Mouse (Mus musculus): ENCODE results near the gene Qrich1. TPM values are rescaled to one million over a fixed set of nuclear protein-coding genes. Genes with fewer than 3 reads are reported as not detected.

Gene Qrich1
- total RNA-seq (2023; ENCODE audit: inconsistent age), result 213 to 222 TPM (median 216 TPM) in 4 replicates

DNA sequence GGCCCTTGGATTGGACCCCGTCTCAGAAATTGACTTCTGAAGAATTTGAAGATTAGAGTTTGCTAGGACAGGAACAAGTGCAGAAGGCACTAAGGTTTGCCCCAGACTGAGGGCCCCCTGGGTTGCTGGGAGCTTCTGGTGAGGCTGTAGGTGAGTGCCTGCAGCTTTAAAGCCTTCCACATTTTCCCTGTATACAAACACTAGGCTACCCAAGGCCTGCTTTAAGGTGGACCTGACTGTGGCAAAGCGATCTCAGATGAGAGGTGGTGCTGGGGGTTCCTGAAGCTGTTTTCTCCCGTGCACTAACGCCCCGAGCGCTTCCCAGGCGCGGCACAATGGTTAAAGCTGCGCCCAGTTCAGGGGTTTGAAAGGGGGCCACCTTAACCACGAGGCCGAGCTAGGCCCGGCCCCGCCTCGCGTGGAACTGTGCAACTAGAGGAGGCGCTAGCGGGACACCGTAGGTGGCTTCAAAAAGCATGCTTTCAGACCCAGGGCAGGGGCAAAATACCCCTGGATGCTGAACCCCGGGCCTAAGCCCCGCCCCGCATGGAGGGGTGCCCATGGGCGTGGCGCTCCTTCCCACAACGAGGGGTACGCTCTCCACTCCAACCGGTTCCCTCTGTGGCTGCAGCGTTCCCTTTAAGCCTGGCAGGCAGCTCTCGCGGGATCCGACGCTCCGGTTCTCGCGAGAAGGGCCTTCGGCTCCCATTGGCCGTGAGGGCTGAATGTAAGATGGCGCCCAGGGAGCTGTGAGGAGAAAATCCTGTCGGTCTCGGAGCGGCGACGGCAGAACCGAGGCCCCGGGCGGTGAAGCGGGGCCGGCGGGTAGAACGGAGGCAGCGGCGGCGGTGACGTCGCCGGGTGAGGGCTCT is at the start of gene Qrich1:
TSS of gene Qrich1 (plus strand) at position 427 of the 872 bp plus-strand sequence.

DNA sequence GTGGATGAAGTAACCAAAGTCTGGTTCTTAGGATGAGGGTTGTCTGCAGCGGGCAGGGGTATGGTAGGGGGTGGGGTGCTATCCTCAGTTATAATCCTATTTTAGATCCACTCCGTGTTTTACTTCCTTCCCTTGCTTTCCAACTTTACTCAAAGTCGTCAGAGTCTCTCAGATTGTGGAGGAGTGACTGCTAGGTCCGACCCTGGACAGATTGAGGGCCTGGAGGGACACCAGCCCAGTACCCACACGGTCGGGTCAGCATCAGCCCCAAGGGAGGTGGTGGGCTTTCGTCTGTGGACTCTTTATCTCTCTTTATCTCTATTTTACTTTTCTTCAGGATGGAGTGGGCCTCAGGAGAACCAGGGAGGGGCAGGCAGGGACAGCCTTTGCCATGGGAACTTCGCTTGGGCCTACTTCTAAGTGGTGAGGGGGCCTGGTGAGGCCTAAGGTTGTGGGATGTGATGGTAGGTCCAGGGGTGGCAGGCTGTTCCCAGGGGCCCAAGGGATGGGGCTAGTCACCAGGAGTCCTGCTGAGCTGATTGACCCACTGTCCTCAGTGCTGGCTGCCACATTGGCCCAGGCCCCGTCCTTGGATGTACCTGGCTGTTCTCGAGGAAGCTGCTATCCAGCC is 36.8 kb upstream of the Qrich1 start, which contains the start of gene Lamb2:
TSS of gene Lamb2 (plus strand) at position 16 of the 631 bp plus-strand sequence.

DNA sequence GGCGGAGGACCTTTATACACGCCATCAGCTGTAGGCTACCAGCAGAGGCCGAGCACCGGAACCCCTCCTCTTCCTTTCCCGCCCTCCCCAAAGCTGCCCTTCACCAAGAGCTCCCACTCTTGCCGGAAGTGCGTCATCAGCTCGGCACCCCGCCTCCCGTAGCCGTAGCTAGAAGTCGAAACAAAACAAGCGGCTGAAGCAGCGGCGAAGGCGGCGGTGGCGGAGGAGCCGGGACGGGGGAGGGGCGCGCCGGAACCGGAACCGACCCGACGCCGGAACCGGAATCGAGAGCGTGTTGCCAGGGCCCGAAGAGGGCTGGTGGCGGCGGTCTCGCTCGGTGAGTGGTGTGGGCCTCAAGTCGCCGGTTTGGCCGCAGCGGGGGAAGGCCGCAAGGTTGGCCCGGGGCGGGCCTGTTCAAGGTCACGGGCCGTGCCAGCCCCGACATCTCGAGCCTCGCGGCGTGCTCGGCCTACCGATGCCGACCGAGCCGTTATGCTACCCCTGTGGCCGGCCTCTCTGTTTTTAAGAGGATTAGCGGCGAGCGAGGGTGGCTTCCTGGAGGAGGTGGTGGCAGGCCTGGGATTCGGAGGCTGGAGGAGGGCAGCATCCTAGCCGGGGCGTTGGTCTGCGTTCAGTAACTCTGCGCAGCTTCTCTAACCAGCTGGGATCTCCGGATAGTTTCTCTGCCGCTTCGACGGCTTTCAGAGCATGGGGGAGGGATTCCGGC is 25.9 kb upstream of the Qrich1 start, which contains the start of gene Usp19:
TSS of gene Usp19 (plus strand) at position 44 of the 727 bp plus-strand sequence.

DNA sequence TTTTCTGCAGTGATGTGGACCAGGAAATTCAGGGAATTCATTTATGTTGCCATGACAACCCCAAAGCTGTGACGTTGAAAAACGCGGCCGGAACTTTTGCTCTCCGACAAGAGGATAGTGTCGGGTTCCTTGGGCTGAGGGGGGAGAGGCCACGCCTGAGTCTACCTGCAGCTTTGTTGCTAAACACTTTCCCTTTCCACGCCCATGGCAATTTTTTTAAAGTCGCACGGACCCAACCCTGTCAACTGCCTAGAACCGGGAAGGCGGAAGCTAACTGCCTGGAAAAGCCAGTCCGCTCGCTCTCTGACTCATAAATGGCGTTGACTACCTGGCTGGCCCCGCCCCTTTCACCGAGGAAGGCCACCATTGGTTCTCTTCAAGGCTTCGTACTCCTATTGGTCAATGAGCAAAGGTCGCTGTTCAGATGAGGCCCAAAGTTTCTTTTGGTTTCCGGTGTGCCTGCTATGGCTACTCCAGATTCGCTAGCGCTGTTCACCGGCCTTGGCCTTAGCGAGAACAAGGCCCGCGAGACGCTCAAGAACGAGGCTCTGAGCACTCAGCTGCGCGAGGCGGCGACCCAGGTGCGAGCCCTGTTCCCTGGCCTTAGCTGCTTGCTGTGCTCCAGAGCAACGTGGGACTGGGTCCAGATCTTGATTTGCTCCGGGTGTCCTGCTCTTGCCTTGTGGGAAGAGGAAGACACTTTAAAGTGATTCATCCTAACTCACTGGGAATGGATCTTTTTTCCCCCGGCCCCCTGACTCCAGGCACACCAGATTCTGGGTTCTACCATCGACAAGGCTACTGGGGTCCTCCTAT is 8.8 kb upstream of the Qrich1 start, which contains the start of gene Qars:
TSS of gene Qars (plus strand) at position 88 of the 816 bp plus-strand sequence.

DNA sequence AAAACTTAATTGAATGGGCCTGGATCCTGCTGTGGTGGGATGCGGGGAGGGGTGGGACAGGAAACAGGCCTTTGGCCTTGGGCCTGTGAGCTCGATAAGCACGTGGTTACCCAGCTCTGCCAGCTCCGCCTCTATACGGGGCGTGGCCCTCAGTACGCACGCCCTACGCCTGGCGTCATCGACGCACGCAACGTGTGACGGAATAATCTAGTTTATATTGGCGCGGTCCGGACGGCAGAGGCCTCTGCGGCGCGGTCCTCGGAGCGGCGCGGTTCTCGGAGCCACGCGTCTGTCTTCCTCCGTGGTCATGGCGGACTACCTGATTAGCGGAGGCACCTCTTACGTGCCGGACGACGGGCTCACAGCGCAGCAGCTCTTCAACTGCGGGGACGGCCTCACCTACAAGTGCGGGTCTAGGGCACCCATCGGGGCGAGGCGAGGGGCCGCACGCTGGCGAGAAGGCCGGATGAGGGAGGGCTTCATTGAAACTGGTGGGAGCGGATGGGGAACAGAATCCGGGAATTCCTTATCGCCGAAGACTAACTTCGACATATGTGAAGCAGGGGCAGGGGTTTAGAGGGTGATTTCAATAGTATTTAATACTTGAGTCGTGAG is 43.7 kb downstream of the Qrich1 start, which contains the start of gene Impdh2:
TSS of gene Impdh2 (plus strand) at position 60 of the 615 bp plus-strand sequence.

DNA sequence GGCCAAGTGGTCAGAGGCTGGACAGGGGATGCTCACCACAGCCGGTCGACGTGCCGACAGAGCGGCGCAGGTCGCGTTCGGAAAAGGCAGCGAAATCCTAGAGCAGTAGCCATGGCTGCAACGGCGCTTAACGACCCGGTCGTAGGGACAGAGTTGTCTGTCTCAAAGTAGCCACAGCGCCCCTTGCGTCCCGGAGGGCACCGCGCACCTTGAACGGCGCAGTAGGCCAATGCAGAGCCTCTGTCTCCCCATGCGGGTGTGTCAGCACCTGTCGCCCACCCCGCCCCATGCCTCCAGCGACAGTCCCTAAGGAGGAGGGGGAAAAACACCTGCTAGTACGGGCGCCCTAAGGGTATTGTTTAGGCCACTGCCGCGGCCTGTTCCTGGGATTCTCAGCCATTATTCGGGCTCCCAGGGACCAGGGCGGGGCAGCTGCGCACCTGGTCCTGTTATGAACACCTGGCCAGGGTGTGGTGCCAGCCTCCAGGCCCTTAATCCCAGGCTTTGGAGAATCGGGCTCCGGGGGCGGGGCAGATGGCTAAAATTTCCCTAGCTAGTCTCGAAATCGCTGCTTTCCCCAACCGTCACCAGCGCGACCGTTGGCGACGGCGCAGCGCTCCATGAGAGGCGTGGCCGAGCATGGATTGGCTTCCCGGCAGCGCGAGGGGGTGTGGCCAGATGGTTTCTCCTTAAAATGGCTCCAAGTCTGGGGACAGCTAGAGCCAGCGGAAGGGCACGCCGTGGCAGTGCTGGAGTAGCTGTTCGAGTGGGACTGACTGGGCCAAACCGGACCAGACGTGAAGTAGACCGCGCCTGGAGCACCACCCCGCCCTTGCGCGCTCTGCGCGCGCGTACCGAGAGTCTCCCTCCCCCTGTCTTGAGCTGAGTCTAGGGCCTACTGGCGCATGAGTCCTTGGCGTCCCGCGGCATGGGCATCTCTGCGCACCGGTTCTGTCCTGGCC is 50.5 kb downstream of the Qrich1 start, which contains the start of gene Ndufaf3:
TSS of gene Ndufaf3 (minus strand) at position 620 of the 962 bp plus-strand sequence.

DNA sequence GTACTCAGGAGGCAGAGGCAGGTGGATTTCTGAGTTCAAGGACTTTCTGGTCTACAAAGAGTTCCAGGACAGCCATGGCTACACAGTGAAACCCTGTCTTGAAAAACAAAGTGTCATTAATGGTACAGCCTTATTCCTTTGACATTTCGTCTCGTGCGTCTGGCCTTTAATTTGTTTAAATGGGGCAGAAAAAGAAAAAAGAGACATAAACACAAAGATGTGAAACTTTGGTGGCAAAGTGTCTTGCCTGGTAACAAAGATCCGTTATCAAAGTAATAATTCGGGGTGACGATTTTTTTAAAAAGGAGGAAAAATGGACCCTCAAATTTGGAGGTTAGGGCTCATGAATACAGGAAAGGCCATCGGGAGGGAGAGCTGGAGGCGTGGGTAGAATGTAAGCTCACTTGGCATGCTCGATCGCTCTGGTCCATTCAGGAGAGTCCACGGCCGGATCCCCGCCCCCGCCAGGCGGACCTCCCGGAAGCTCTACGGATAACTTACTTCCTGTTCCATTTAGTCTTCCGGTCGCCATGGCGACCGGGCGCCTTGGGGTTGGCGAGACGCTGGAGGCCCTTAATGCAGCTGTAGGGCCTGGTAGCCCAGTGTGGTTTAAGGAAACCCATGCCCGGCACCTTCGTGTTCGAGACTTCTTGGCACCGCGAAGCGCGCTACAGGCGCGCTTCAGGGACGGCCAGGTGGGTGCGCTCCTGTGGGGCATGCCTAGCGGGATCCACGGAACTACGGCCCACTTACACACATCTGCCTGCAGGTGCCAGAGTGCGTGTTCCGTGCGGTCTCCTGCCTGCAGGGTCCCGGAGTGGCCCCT is 53.0 kb downstream of the Qrich1 start, which contains the start of gene Dalrd3:
TSS of gene Dalrd3 (plus strand) at position 506 of the 826 bp plus-strand sequence.

DNA sequence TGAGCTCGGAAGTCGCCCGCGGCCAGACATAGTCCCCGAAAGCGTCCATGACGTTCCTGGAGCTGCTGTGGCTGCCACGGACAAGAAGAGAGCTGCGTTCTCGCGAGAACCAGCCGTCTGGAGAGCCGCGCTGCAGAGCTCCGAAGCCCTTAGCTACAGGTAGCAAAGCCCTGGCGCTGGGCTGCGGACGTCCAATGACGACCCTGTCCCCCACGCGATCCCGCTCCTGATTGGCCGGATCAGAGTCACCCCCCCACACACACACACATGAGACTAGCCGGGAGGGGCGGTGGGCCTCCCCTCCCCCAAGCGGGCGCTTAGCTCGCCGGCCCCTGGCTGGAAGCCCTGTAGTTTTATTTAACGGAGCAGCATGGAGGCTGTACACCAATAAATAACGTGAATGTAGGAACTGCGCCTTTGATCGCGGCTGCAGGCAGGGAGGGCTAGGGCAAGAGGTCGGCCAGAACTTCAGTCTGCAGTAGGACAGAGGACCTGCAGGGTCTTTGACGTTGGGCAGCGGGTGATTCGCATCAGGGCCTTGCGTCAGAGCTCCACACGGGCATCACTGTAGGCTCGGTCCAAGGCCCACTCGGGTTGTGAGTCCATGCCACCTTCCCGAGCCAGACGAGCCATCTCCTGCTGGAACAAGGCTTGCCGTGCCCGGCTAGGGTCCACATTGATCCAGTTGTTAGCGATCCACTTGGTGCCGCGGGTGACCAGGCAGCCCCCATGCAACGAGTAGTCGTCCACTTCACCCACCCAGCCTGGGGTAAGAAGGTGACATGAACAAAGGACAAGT is 62.1 kb downstream of the Qrich1 start, which contains the start of gene Wdr6:
TSS of gene Wdr6 (minus strand) at position 195 of the 799 bp plus-strand sequence.

DNA sequence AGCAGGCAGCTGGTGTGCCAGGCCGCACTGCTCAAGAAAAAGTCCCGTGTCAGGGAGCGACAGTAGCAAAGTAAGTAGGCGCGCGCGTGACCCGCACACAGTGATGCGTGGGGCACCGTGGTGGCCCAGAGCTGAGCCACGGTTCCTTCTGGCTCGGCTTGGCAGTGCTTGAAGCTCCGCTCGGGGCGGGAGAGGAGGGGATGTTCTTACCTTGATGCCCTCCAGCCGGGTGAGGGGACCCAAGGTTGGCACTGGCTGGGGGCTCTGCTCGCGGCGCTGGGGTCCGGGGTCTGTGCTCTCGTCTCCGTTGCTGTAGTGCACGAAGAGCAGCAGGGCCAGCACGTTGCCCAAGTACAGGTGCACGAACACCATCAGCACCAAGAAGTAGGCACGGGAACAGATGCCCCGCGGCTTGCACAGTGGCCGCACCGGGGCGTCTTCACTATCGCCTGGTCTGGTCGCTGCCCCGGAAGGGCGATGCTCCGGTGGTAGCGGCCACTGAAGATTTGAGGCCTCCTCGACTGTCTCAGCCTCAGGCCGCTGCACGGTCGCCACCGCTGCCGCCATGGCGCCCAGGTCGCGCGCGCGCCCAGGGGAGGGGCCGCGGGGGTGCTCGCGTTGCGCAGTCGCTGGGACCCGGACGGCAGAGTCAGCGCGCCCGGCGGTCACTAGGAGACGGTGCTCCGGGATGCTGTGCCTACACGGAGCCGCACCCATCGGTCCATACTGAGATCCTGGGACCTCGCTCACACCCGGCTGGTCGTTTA is 80.6 kb downstream of the Qrich1 start, which contains the start of gene P4htm:
TSS of gene P4htm (minus strand) at position 670 of the 767 bp plus-strand sequence.

Other genes starting within 250 kb of the Qrich1 start
- gene Nicn1, start 226.4 kb upstream of the Qrich1 start, total RNA-seq (2023; ENCODE audit: inconsistent age), result 6.8 to 8.9 TPM (median 8.2 TPM) in 4 replicates
- gene Amt, start 220.0 kb upstream of the Qrich1 start, total RNA-seq (2023; ENCODE audit: inconsistent age), result 1.9 to 3.7 TPM (median 3.2 TPM) in 4 replicates
- 469 to 484 TPM (median 479 TPM) in 4 replicates for gene Rhoa, start 210.7 kb upstream of the Qrich1 start, total RNA-seq (2023; ENCODE audit: inconsistent age)
- 9.0 to 13.3 TPM (median 11.3 TPM) in 4 replicates for gene Tcta, start 210.6 kb upstream of the Qrich1 start, total RNA-seq (2023; ENCODE audit: inconsistent age)
- gene Gpx1, start 177.9 kb upstream of the Qrich1 start, total RNA-seq (2023; ENCODE audit: inconsistent age), result 326 to 331 TPM (median 330 TPM) in 4 replicates
- 170 to 178 TPM (median 173 TPM) in 4 replicates for gene Usp4, start 169.0 kb upstream of the Qrich1 start, total RNA-seq (2023; ENCODE audit: inconsistent age)
- gene 1700102P08Rik, start 124.0 kb upstream of the Qrich1 start, total RNA-seq (2023; ENCODE audit: inconsistent age), result 5.1 to 8.1 TPM (median 5.3 TPM) in 4 replicates
- not detected in 4 replicates for gene Ccdc36, start 88.3 kb upstream of the Qrich1 start, total RNA-seq (2023; ENCODE audit: inconsistent age)
- gene BC048562, start 80.3 kb upstream of the Qrich1 start, total RNA-seq (2023; ENCODE audit: inconsistent age), result not detected in 4 replicates
- 26.7 to 37.4 TPM (median 30.9 TPM) in 4 replicates for gene Ccdc71, start 56.3 kb upstream of the Qrich1 start, total RNA-seq (2023; ENCODE audit: inconsistent age)
- gene Klhdc8b, start 55.2 kb upstream of the Qrich1 start, total RNA-seq (2023; ENCODE audit: inconsistent age), result 2.2 to 5.0 TPM (median 4.3 TPM) in 4 replicates
- 0.27 to 0.93 TPM (median 0.32 TPM) in 3 of 4 replicates, not detected in the other for gene Lamb2, start 37.1 kb upstream of the Qrich1 start, total RNA-seq (2023; ENCODE audit: inconsistent age)
- 286 to 324 TPM (median 289 TPM) in 4 replicates for gene Usp19, start 26.2 kb upstream of the Qrich1 start, total RNA-seq (2023; ENCODE audit: inconsistent age)
- gene Qars, start 9.1 kb upstream of the Qrich1 start, total RNA-seq (2023; ENCODE audit: inconsistent age), result 184 to 210 TPM (median 200 TPM) in 4 replicates
- 190 to 206 TPM (median 192 TPM) in 4 replicates for gene Impdh2, start 43.5 kb downstream of the Qrich1 start, total RNA-seq (2023; ENCODE audit: inconsistent age)
- 26.7 to 34.9 TPM (median 34.0 TPM) in 4 replicates for gene Ndufaf3, start 50.6 kb downstream of the Qrich1 start, total RNA-seq (2023; ENCODE audit: inconsistent age)
- gene Dalrd3, start 53.1 kb downstream of the Qrich1 start, total RNA-seq (2023; ENCODE audit: inconsistent age), result 93.0 to 123 TPM (median 103 TPM) in 4 replicates
- gene Wdr6, start 61.9 kb downstream of the Qrich1 start, total RNA-seq (2023; ENCODE audit: inconsistent age), result 40.0 to 43.3 TPM (median 41.3 TPM) in 4 replicates
- gene P4htm, start 80.9 kb downstream of the Qrich1 start, total RNA-seq (2023; ENCODE audit: inconsistent age), result 4.6 to 7.5 TPM (median 5.5 TPM) in 4 replicates
- gene Arih2, start 132.6 kb downstream of the Qrich1 start, total RNA-seq (2023; ENCODE audit: inconsistent age), result 146 to 163 TPM (median 155 TPM) in 4 replicates
- gene Slc25a20, start 145.3 kb downstream of the Qrich1 start, total RNA-seq (2023; ENCODE audit: inconsistent age), result 14.4 to 21.3 TPM (median 19.8 TPM) in 4 replicates
- gene Prkar2a, start 172.5 kb downstream of the Qrich1 start, total RNA-seq (2023; ENCODE audit: inconsistent age), result 8.5 to 10.4 TPM (median 9.6 TPM) in 4 replicates

Measured in B cell, adult (primary cell).